Mouse (Mus musculus): ENCODE results near the gene H2-D1. TPM values are rescaled to one million over a fixed set of nuclear protein-coding genes. Genes with fewer than 3 reads are reported as not detected.

H2-D1 gene
- total RNA-seq, 2 experiments from 2014 or later: 15.7 to 21.2 TPM

GRCm38 (mm10) chr17:35253293-35254093 is 9.0 kb upstream of the H2-D1 start:
- H3K4me3 ChIP-seq: no peak overlapping the region
- no peak for TF ChIP-seq CTCF (conservative IDR thresholded peaks at IDR 0.05)
- no peak for DNase-seq (ENCODE audit: low spot score in 2 of 2)
- H3K27ac ChIP-seq: no peak overlapping the region

DNA sequence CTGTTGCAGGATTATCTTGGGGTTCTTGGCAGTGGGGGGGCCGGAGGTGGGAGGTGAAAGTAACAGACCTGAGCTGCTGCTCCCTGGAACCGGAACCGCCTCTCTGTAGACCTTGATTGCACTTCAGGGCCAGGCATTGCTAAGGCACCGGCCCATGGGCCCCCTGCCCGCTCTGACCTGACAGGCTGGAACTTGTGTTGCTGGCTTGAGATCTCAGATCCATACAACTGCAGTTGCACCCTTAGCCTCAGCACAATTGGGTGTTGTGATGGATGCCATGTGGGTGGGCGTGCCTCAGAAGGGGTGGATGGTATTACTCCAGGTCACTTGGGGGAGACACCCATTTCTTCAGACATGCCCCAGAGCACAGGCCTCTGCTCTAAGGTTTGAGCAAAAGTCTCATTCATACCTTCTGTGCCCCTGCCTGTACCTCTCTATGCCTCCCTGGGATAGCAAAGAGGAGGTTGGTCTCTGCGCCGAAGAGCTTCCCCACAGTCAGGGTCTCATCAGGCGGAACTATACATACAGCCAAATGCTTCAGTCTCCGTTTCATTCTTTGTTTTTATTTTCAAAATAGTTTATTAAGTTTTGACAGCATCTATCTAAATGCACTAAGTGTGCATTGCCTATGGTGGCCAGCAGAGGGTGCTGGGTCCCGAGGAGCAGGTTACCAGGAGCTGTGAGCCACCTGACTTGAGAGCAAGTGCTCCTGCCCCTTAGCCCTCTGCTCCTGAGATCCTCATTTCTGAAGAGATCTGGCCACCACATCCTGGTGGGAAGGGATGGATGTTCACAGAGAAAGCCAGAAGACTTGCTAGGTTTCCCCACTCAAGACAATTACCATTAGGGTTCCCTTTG is 8.1 kb upstream of the H2-D1 start:
- Histone ChIP-seq H3K4me3 (no peak overlapping the region), H3K27ac (no peak overlapping the region)
- peak in 1 of 2 experiments; percentile 48 for DNase-seq (ENCODE audit: low spot score in 2 of 2)
- TF ChIP-seq CTCF (conservative IDR thresholded peaks at IDR 0.05): peak; percentile 94

GRCm38 (mm10) chr17:35255301-35255700 is 7.2 kb upstream of the H2-D1 start:
- TF ChIP-seq CTCF (conservative IDR thresholded peaks at IDR 0.05): no peak
- Histone ChIP-seq H3K4me3 (no peak overlapping the region), H3K27ac (no peak overlapping the region)
- no peak for DNase-seq (ENCODE audit: low spot score in 2 of 2)

DNA sequence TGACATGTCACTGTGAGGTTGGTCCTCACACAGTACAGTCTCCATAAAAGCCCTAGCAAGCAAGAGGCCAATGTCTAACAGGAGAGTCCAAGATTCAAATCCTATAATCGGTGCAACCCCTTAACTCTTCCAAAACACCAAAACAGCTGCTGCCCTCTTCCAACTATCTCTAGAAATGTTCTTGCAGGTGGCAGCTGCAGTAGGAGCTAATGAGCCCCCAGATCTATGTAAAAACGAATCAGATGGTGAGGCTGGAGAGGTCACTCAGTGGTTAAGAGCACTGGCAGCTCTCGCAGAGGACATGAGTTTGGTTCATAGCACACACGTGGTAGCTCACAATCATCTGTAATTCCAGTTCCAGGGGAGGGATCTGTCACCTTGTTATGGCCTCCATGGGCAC is 6.8 kb upstream of the H2-D1 start:
- TF ChIP-seq CTCF (conservative IDR thresholded peaks at IDR 0.05): no peak
- no peak overlapping the region for H3K27ac ChIP-seq
- no peak overlapping the region for H3K4me3 ChIP-seq
- no peak for DNase-seq (ENCODE audit: low spot score in 2 of 2)

GRCm38 (mm10) chr17:35257378-35257777 is 5.2 kb upstream of the H2-D1 start:
- no peak overlapping the region for H3K27ac ChIP-seq

DNA sequence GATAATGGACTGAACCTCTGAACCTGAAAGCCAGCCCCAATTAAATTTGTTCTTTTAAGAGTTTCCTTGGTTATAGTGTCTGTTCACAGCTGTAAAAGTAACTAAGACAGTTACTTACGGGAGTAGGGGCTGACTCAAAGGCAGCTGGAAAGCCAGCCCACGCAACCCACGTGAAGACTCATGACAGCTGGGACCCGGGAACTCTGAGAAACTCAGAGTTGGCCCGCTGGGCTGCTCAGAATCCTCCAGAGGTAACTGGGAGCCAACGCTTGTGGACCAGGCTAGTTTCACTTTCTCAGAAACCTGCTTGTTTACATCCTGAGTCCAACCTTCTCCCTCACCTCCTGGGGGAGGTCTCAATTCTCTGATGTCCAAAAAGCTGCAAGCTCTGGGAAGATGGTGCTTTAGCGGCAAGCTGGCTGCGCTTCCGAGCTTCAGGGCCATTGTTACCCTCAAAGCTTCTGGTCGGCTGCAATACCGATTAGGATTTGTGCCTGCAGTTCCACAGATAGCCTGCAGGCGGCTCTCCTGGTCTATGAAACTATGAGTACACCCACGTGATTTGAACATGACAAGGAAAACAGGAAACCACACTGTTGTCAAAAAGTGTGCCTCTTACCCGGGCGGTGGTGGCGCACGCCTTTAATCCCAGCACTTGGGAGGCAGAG is 4.6 kb upstream of the H2-D1 start:
- H3K27ac ChIP-seq: peak overlapping the region; percentile 61; the same call in 1 of the 2 replicates
- H3K4me3 ChIP-seq: peak overlapping the region; percentile 48
- TF ChIP-seq CTCF (conservative IDR thresholded peaks at IDR 0.05): peak; percentile 88
- peak; percentile 91 to 94 for DNase-seq (ENCODE audit: low spot score in 2 of 2)

More at GRCm38 (mm10) chr17:35257378-35257777, 5.2 kb upstream of the H2-D1 start:
- no peak for DNase-seq (ENCODE audit: low spot score in 2 of 2)
- no peak for TF ChIP-seq CTCF (conservative IDR thresholded peaks at IDR 0.05)
- no peak overlapping the region for H3K4me3 ChIP-seq

DNA sequence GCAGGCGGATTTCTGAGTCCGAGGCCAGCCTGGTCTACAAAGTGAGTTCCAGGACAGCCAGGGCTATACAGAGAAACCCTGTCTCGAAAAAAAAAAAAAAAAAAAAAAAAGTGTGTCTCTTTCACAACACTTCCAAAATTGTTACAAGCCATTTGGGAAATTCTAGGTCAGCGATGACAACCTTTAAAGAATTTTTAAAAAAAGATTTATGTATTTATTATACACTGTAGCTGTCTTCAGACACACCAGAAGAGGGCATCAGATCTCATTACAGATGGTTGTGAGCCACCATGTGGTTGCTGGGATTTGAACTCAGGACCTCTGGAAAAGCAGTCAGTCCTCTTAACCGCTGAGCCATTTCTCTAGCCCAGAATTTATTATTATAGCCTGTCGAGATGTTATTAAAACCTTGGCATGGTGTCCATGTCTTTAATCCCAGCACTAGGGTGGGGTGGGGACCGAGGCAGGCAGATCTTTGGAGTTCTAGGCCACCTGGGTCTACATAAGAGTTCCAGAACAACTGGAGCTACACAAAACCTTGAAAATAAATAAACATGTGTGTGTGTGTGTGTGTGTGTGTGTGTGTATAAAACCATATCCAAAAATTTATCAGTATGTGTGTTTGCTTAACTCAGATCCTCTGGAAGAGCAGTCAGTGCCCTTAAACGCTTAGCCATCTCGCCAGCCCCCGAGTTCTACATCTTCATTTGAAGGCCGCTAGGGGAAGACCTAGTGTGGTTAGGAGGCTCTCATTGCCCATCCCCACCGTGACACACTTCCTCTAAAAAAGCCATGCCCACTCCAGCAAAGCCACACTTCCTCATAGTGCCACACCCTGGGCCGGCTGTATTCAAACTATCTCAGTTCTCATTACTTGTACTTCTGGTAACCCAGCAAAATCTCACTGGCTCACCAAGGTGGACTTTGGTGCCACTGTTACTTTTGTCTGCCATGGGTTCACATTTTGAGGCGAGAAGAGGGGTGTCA is 3.7 kb upstream of the H2-D1 start:
- Histone ChIP-seq H3K27ac (no peak overlapping the region), H3K4me3 (no peak overlapping the region)
- DNase-seq (ENCODE audit: low spot score in 2 of 2): no peak
- TF ChIP-seq CTCF (conservative IDR thresholded peaks at IDR 0.05): 0 out of 2 replicates have a peak, but pooled peaks have one; percentile 3

DNA sequence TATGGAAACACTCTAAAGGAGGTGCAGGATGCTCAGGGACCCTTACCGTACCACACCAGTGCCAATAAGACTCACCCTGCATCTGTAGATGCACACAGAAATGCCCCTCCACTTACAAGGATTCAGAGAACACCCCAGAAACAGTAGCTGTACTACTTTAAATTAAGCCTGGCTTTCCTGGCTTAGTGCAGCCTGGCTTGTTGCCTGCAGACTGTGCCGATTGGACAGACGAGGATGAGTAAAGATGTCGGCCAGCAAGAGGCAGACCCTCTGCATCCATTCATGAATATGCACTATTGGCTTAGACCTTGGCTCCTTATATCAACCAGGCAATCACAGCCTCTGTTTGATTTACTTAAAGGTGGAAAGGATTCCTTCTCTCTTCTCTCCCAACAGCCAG is 2.9 kb upstream of the H2-D1 start:
- DNase-seq (ENCODE audit: low spot score in 2 of 2): no peak
- no peak overlapping the region for H3K27ac ChIP-seq
- no peak overlapping the region for H3K4me3 ChIP-seq
- no peak for TF ChIP-seq CTCF (conservative IDR thresholded peaks at IDR 0.05)

GRCm38 (mm10) chr17:35261651-35262050 is 879 bp upstream of the H2-D1 start:
- Histone ChIP-seq H3K4me3 (no peak overlapping the region), H3K27ac (no peak overlapping the region)
- no peak for DNase-seq (ENCODE audit: low spot score in 2 of 2)
- TF ChIP-seq CTCF (conservative IDR thresholded peaks at IDR 0.05): no peak

- peak overlapping the region; percentile 10; the same call in 1 of the 2 replicates for H3K27ac ChIP-seq
- DNase-seq (ENCODE audit: low spot score in 2 of 2): no peak
- H3K4me3 ChIP-seq: peak overlapping the region; percentile 61
- TF ChIP-seq CTCF (conservative IDR thresholded peaks at IDR 0.05): no peak
Measured at GRCm38 (mm10) chr17:35263523-35263883, 973 bp downstream of the H2-D1 start.

DNA sequence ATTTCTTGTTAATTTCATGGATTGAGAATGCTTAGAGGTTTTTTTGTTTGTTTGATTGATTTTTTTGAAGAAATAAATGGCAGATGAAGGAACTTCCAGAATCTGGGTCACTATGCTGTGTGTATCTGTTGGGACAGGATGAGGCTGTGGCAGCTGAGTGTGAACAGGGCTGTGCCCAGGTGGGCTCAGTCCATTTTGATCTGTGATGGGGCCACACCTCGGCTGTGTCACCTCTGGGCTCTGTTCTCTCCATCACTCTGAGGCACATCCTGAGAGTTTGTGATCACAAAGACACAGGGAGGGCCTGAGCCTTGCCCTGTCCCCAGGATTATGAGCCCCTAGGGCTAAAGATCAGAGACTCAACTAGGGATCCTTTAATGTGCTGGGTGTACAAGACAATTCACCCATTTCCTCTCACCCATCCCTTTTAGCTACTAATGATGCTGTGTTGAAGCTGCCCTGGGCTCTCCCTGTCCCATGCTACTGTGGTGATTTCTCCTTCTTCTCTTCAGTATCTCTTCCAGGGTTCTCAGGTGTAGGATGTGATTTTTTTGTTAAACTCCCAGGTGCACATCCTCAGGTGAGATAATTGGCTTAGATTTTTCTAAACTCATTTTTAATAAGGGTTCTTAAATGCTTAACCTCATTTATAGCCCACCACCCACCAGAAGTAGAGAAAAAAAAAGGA is 5.0 kb downstream of the H2-D1 start:
- no peak for DNase-seq (ENCODE audit: low spot score in 2 of 2)
- Histone ChIP-seq H3K4me3 (no peak overlapping the region), H3K27ac (no peak overlapping the region)
- no peak for TF ChIP-seq CTCF (conservative IDR thresholded peaks at IDR 0.05)
